Mouse (Mus musculus): ENCODE measurements around the gene Lce3a. TPM values are rescaled to one million over a fixed set of nuclear protein-coding genes. Genes with fewer than 3 reads are reported as not detected.

Gene Lce3a
- polyA plus RNA-seq, 1 experiment from 2014 or later, result 6.1 TPM

DNA sequence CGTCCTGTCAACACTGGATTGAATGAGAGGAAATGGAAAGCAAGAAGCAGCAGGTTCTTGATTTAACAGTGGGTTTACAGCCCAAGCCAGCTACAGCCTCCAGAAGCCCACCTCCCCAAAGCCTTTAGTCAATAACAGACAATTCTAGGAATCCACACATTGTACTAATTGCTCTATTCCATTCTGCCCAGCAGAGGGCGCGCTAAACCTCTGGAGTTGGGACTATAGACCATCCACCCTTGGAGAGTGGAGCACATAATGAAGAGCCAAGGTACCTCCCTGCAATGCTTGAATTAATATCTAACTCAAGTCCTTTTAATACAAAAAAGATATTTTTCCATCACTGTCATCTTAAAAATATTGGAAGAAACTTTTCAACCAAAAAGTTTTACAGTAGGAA, 23.0 kb downstream of the Lce3a start:
- ATAC-seq (ENCODE audit: low read depth) (no peak), DNase-seq (ENCODE audit: low spot score) (peak; percentile 2)
- Histone ChIP-seq H3K4me2 (ENCODE audit: low read depth, low read length) (no peak overlapping the region), H3K27me3 (replicated peaks; ENCODE audit: control insufficient read depth, insufficient read depth, low read length) (no peaks in the 10 kb centered on the region), H3K4me3 (ENCODE audit: low read depth, low read length) (no peak overlapping the region), H3K27ac (replicated peaks; ENCODE audit: low read depth, low read length) (no peak overlapping the region), H3K9ac (ENCODE audit: low read depth, low read length) (no peak overlapping the region), H3K9me3 (ENCODE audit: control insufficient read depth, low read length) (no peaks in the 10 kb centered on the region), H3K36me3 (ENCODE audit: control insufficient read depth, insufficient read depth, low read length) (no peaks in the 10 kb centered on the region), H3K4me1 (ENCODE audit: control insufficient read depth, insufficient read depth, low read length) (no peaks in the 10 kb centered on the region)
- 24% methylated on average over 3 of the region's 3 CpGs for WGBS

- no peaks in the 10 kb centered on the region for H3K9me3 ChIP-seq (ENCODE audit: control insufficient read depth, low read length)
- no peak overlapping the region for H3K4me3 ChIP-seq (ENCODE audit: low read depth, low read length)
- no peak overlapping the region for H3K4me2 ChIP-seq (ENCODE audit: low read depth, low read length)
- H3K4me1 ChIP-seq (ENCODE audit: control insufficient read depth, insufficient read depth, low read length), result no peaks in the 10 kb centered on the region
- ATAC-seq (ENCODE audit: low read depth) (no peak), DNase-seq (ENCODE audit: low spot score) (peak; percentile 3)
- H3K27me3 ChIP-seq (replicated peaks; ENCODE audit: control insufficient read depth, insufficient read depth, low read length), result no peaks in the 10 kb centered on the region
- 40% methylated on average over 1 of the region's 1 CpGs for WGBS
- no peak overlapping the region for H3K9ac ChIP-seq (ENCODE audit: low read depth, low read length)
- no peaks in the 10 kb centered on the region for H3K36me3 ChIP-seq (ENCODE audit: control insufficient read depth, insufficient read depth, low read length)
- no peak overlapping the region for H3K27ac ChIP-seq (replicated peaks; ENCODE audit: low read depth, low read length)
Observed at GRCm38 (mm10) chr3:92894489-92894888, 31.5 kb downstream of the Lce3a start.

DNA sequence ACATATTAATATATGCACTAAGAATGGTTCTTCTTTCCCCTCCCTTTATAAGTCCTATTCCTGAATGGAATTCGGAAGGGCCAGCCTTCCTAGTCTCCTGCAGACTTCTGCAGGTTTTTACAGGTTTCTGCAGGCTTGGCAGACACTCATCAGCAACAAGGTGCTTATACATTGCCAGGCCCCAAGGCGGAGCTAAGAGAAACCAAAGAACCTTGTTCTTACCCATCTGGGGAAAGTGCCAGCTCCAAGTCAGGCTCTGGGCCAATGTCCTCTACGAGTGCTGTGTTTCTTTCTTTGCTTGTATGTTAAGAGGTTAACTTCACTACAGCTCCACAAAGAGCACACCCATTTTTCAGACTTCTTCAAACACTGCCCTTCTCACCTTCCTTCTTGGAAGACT, 32.0 kb downstream of the Lce3a start:
- H3K4me2 ChIP-seq (ENCODE audit: low read depth, low read length), result no peak overlapping the region
- H3K27me3 ChIP-seq (replicated peaks; ENCODE audit: control insufficient read depth, insufficient read depth, low read length), result no peaks in the 10 kb centered on the region
- H3K9ac ChIP-seq (ENCODE audit: low read depth, low read length), result no peak overlapping the region
- 52% methylated on average over 3 of the region's 3 CpGs for WGBS
- peak; percentile 71; the same call in 1 of the 2 replicates for ATAC-seq (ENCODE audit: low read depth)
- no peaks in the 10 kb centered on the region for H3K9me3 ChIP-seq (ENCODE audit: control insufficient read depth, low read length)
- no peak overlapping the region for H3K4me3 ChIP-seq (ENCODE audit: low read depth, low read length)
- H3K27ac ChIP-seq (replicated peaks; ENCODE audit: low read depth, low read length), result no peak overlapping the region
- H3K4me1 ChIP-seq (ENCODE audit: control insufficient read depth, insufficient read depth, low read length), result no peaks in the 10 kb centered on the region
- no peaks in the 10 kb centered on the region for H3K36me3 ChIP-seq (ENCODE audit: control insufficient read depth, insufficient read depth, low read length)
- DNase-seq (ENCODE audit: low spot score), result peak; percentile 77

Other genes with a start within 250 kb of the Lce3a start
- 0.42 TPM in 1 of 2 replicates, not detected in the other for gene Lce1c, start 247.0 kb downstream of the Lce3a start, polyA plus RNA-seq (2014; fragmentation: Nextera tagmentation; extraction: Ambion mirVana)
- gene Lce1d, start 239.0 kb downstream of the Lce3a start, polyA plus RNA-seq (2014; fragmentation: Nextera tagmentation; extraction: Ambion mirVana), result 0.26 and 0.33 TPM in 2 replicates
- not detected in 2 replicates for gene Lce1e, start 217.2 kb downstream of the Lce3a start, polyA plus RNA-seq (2014; fragmentation: Nextera tagmentation; extraction: Ambion mirVana)
- 0.33 TPM in 1 of 2 replicates, not detected in the other for gene Lce1f, start 205.9 kb downstream of the Lce3a start, polyA plus RNA-seq (2014; fragmentation: Nextera tagmentation; extraction: Ambion mirVana)
- gene Gm38119, start 187.1 kb downstream of the Lce3a start, polyA plus RNA-seq (2014; fragmentation: Nextera tagmentation; extraction: Ambion mirVana), result not detected in 2 replicates
- gene Lce1g, start 173.9 kb downstream of the Lce3a start, polyA plus RNA-seq (2014; fragmentation: Nextera tagmentation; extraction: Ambion mirVana), result 0.25 TPM in 1 of 2 replicates, not detected in the other
- 0.25 TPM in 1 of 2 replicates, not detected in the other for gene Lce1h, start 161.2 kb downstream of the Lce3a start, polyA plus RNA-seq (2014; fragmentation: Nextera tagmentation; extraction: Ambion mirVana)
- 0.25 TPM in 1 of 2 replicates, not detected in the other for gene Lce1i, start 147.3 kb downstream of the Lce3a start, polyA plus RNA-seq (2014; fragmentation: Nextera tagmentation; extraction: Ambion mirVana)
- not detected in 2 replicates for gene Lce1j, start 135.7 kb downstream of the Lce3a start, polyA plus RNA-seq (2014; fragmentation: Nextera tagmentation; extraction: Ambion mirVana)
- gene Lce1k, start 118.3 kb downstream of the Lce3a start, polyA plus RNA-seq (2014; fragmentation: Nextera tagmentation; extraction: Ambion mirVana), result not detected in 2 replicates
- 0.07 and 0.47 TPM in 2 replicates for gene Kprp, start 99.0 kb downstream of the Lce3a start, polyA plus RNA-seq (2014; fragmentation: Nextera tagmentation; extraction: Ambion mirVana)
- gene Lce1l, start 74.9 kb downstream of the Lce3a start, polyA plus RNA-seq (2014; fragmentation: Nextera tagmentation; extraction: Ambion mirVana), result not detected in 2 replicates
- not detected in 2 replicates for gene 2310050C09Rik, start 56.0 kb downstream of the Lce3a start, polyA plus RNA-seq (2014; fragmentation: Nextera tagmentation; extraction: Ambion mirVana)
- 0.43 and 1.1 TPM in 2 replicates for gene Lce3b, start 6.7 kb upstream of the Lce3a start, polyA plus RNA-seq (2014; fragmentation: Nextera tagmentation; extraction: Ambion mirVana)
- 0.80 and 3.1 TPM in 2 replicates for gene Lce3c, start 18.3 kb upstream of the Lce3a start, polyA plus RNA-seq (2014; fragmentation: Nextera tagmentation; extraction: Ambion mirVana)
- gene Lce3d, start 31.2 kb upstream of the Lce3a start, polyA plus RNA-seq (2014; fragmentation: Nextera tagmentation; extraction: Ambion mirVana), result not detected in 2 replicates
- 1.3 and 1.9 TPM in 2 replicates for gene Lce3e, start 40.8 kb upstream of the Lce3a start, polyA plus RNA-seq (2014; fragmentation: Nextera tagmentation; extraction: Ambion mirVana)
- gene Lce3f, start 66.0 kb upstream of the Lce3a start, polyA plus RNA-seq (2014; fragmentation: Nextera tagmentation; extraction: Ambion mirVana), result 3.2 and 11.5 TPM in 2 replicates
- 2.7 and 7.5 TPM in 2 replicates for gene Crct1, start 89.5 kb upstream of the Lce3a start, polyA plus RNA-seq (2014; fragmentation: Nextera tagmentation; extraction: Ambion mirVana)
- gene Lce1m, start 92.8 kb upstream of the Lce3a start, polyA plus RNA-seq (2014; fragmentation: Nextera tagmentation; extraction: Ambion mirVana), result not detected in 2 replicates
- gene Gm4858, start 142.6 kb upstream of the Lce3a start, polyA plus RNA-seq (2014; fragmentation: Nextera tagmentation; extraction: Ambion mirVana), result not detected in 2 replicates
- gene Crnn, start 218.6 kb upstream of the Lce3a start, polyA plus RNA-seq (2014; fragmentation: Nextera tagmentation; extraction: Ambion mirVana), result 2.1 TPM in 2 replicates